12 mouse cellular contexts compared by ENCODE assay signal in the genomic region with DNA sequence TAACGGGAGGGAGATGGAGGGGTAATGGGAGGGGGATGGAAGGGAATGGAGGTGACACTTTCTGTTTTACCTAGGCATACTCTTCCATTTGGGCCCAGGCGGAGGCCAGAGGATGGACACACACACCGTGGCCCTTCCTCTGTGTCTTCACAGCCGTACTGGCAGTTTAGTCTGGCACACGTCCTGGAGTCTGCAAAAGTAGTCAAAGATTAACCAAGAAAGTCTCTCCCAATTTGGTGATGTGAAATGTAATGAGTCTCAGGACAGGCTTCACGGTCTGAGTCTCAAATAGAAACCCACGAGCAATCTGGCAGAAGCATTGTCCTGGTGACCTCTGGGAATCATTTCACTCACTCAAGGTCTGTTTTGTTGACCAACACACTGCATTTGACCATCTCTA. TPM values are rescaled to one million over a fixed set of nuclear protein-coding genes. Genes with fewer than 3 reads are reported as not detected.
"Had no signal": no experiment of that assay in that cellular context is flagged by ENCODE, and none has a peak within 500 bp of the region (broad histone marks: within the 10 kb centered on the region; RNA-seq: fewer than 3 reads in every experiment).

No protein-coding gene starts in this region.

- DNase-seq: right cerebral cortex, adult 18-20 months; right cerebral cortex, postnatal 25 days; thymus, postnatal 4 days had no signal

- H3K9me3 ChIP-seq: limb, embryonic 10.5 days; liver, embryonic 15.5 days; midbrain, embryonic 13.5 days; neural tube, embryonic 15.5 days had no signal

- ATAC-seq: intestine, embryonic 16.5 days; midbrain, embryonic 13.5 days had no signal

- H3K4me2 ChIP-seq: liver, embryonic 15.5 days; midbrain, embryonic 13.5 days; neural tube, embryonic 15.5 days had no signal

- H3K27ac ChIP-seq: left cerebral cortex, adult 2 months; limb, embryonic 10.5 days; liver, embryonic 15.5 days; midbrain, embryonic 13.5 days; neural tube, embryonic 15.5 days; stomach, postnatal 0 days had no signal

- H3K27me3 ChIP-seq: liver, embryonic 15.5 days had no signal

- H3K36me3 ChIP-seq: limb, embryonic 10.5 days; liver, embryonic 15.5 days; midbrain, embryonic 13.5 days; neural tube, embryonic 15.5 days had no signal

- H3K4me3 ChIP-seq: left cerebral cortex, adult 2 months; limb, embryonic 10.5 days; liver, embryonic 15.5 days; midbrain, embryonic 13.5 days; myocyte; neural tube, embryonic 15.5 days had no signal

- H3K4me1 ChIP-seq: limb, embryonic 10.5 days; liver, embryonic 15.5 days; midbrain, embryonic 13.5 days; neural tube, embryonic 15.5 days had no signal

- H3K9ac ChIP-seq: liver, embryonic 15.5 days; midbrain, embryonic 13.5 days; neural tube, embryonic 15.5 days had no signal

RNA-seq across cellular contexts. Expression of a gene that starts 33.2 kb away (rescaled TPM):
- total RNA-seq: megakaryocyte progenitor cell, adult 5-6 weeks had no signal
- polyA plus RNA-seq: myocyte had no signal
